Mouse (Mus musculus) hindbrain, embryonic 16.5 days (tissue): ENCODE results near the gene Ptpru. TPM values are rescaled to one million over a fixed set of nuclear protein-coding genes. Genes with fewer than 3 reads are reported as not detected.

Experiments
- ATAC-seq: fragments of 200-750 bp; cut with Nextera tagmentation; 2 replicates; pipeline ENCODE4 v1.8.0; 2017; ENCODE audit warnings: moderate TSS enrichment, moderate library complexity
- H3K27ac ChIP-seq: fragments of 300-500 bp; sonication (generic); 2 replicates; pipeline ENCODE4 v1.5.1; 2014; ENCODE audit warnings: low read depth, mild to moderate bottlenecking, control low read depth, low read length, moderate library complexity
- H3K27me3 ChIP-seq: fragments of 300-500 bp; sonication (generic); replicated peaks from 2 replicates; pipeline ENCODE4 v1.6.1; 2014; ENCODE audit warnings: low read length; ENCODE audit not compliant: control insufficient read depth, insufficient read depth
- H3K36me3 ChIP-seq: fragments of 300-500 bp; sonication (generic); 2 replicates; pipeline ENCODE4 v1.6.1; 2014; ENCODE audit warnings: mild to moderate bottlenecking, low read length, moderate library complexity, mixed read lengths; ENCODE audit not compliant: control insufficient read depth, insufficient read depth
- H3K4me1 ChIP-seq: fragments of 300-500 bp; sonication (generic); 2 replicates; pipeline ENCODE4 v1.6.1; 2014; ENCODE audit warnings: low read depth, low read length; ENCODE audit not compliant: control insufficient read depth, insufficient read depth
- H3K4me2 ChIP-seq: fragments of 300-500 bp; sonication (generic); 2 replicates; pipeline ENCODE4 v1.6.1; 2014; ENCODE audit warnings: mild to moderate bottlenecking, low read length, control low read depth, moderate library complexity
- H3K4me3 ChIP-seq: fragments of 300-500 bp; sonication (generic); 2 replicates; pipeline ENCODE4 v1.5.1; 2014; ENCODE audit warnings: mild to moderate bottlenecking, low read length, control low read depth, moderate library complexity
- H3K9ac ChIP-seq: fragments of 300-500 bp; sonication (generic); 2 replicates; pipeline ENCODE4 v1.6.1; 2014; ENCODE audit warnings: low read depth, mild to moderate bottlenecking, control low read depth, low read length, moderate library complexity
- H3K9me3 ChIP-seq: fragments of 300-500 bp; sonication (generic); 2 replicates; pipeline ENCODE4 v1.6.1; 2014; ENCODE audit warnings: mild to moderate bottlenecking, low read length, moderate library complexity; ENCODE audit not compliant: control insufficient read depth
- WGBS: fragments of 180-500 bp; shearing (Covaris S2); extraction: QIAGEN DNeasy Blood & Tissue Kit; methylation state at CpG from one replicate; pipeline ENCODE4 v1.1.7; 2014; 5-methylcytosine and 5-hydroxymethylcytosine counted together
- polyA plus RNA-seq: library from polyadenylated mRNA; unstranded; fragments of >200 nt; fragmentation: Nextera tagmentation; extraction: Ambion mirVana; gene quantifications from 2 replicates; pipeline ENCODE4 v1.2.1, GENCODE M21; 2015

The Ptpru gene
- polyA plus RNA-seq, 1 experiment from 2014 or later = 25.0 TPM

GRCm38 (mm10) chr4:131744685-131745043, 93.4 kb downstream of the Ptpru start:
- H3K27me3 ChIP-seq = no peaks in the 10 kb centered on the region
- H3K4me2 ChIP-seq = no peak overlapping the region
- H3K9me3 ChIP-seq = no peaks in the 10 kb centered on the region
- no peak overlapping the region for H3K4me3 ChIP-seq
- no peaks in the 10 kb centered on the region for H3K4me1 ChIP-seq
- ATAC-seq = no peak
- no peak overlapping the region for H3K9ac ChIP-seq
- WGBS = 91% methylated on average over 5 of the region's 5 CpGs
- no peak overlapping the region for H3K27ac ChIP-seq
- H3K36me3 ChIP-seq = no peaks in the 10 kb centered on the region

GRCm38 (mm10) chr4:131743831-131744684, 94.0 kb downstream of the Ptpru start:
- 54% methylated on average over 5 of the region's 5 CpGs for WGBS
- Histone ChIP-seq H3K27me3 (no peaks in the 10 kb centered on the region), H3K4me2 (no peak overlapping the region), H3K9ac (no peak overlapping the region), H3K4me1 (no peaks in the 10 kb centered on the region), H3K27ac (peak overlapping the region; percentile 48; the same call in 1 of the 2 replicates), H3K4me3 (no peak overlapping the region), H3K36me3 (no peaks in the 10 kb centered on the region), H3K9me3 (no peaks in the 10 kb centered on the region)
- ATAC-seq = no peak

GRCm38 (mm10) chr4:131743031-131743430, 95.1 kb downstream of the Ptpru start:
- Histone ChIP-seq H3K4me2 (no peak overlapping the region), H3K27ac (no peak overlapping the region), H3K36me3 (no peaks in the 10 kb centered on the region), H3K4me3 (no peak overlapping the region), H3K9ac (no peak overlapping the region), H3K4me1 (no peaks in the 10 kb centered on the region), H3K27me3 (no peaks in the 10 kb centered on the region), H3K9me3 (no peaks in the 10 kb centered on the region)
- 75% methylated on average over 13 of the region's 13 CpGs for WGBS
- no peak for ATAC-seq

GRCm38 (mm10) chr4:131740621-131741020, 97.5 kb downstream of the Ptpru start:
- no peaks in the 10 kb centered on the region for H3K36me3 ChIP-seq
- no peak overlapping the region for H3K4me3 ChIP-seq
- H3K4me1 ChIP-seq = no peaks in the 10 kb centered on the region
- peaks cover 3% of the 10 kb centered on the region; the same call in 1 of the 2 replicates for H3K9me3 ChIP-seq
- H3K27ac ChIP-seq = no peak overlapping the region
- no peak overlapping the region for H3K4me2 ChIP-seq
- no peaks in the 10 kb centered on the region for H3K27me3 ChIP-seq
- no peak for ATAC-seq
- 86% methylated on average over 5 of the region's 5 CpGs for WGBS
- H3K9ac ChIP-seq = no peak overlapping the region

GRCm38 (mm10) chr4:131728628-131729027, 109.5 kb downstream of the Ptpru start:
- Histone ChIP-seq H3K36me3 (no peaks in the 10 kb centered on the region), H3K4me2 (no peak overlapping the region), H3K9me3 (no peaks in the 10 kb centered on the region), H3K4me1 (no peaks in the 10 kb centered on the region), H3K27me3 (no peaks in the 10 kb centered on the region), H3K4me3 (no peak overlapping the region), H3K27ac (no peak overlapping the region), H3K9ac (no peak overlapping the region; the same call in 1 of the 2 replicates)
- WGBS = 56% methylated on average over 7 of the region's 7 CpGs
- no peak for ATAC-seq

- H3K4me3 ChIP-seq = no peak overlapping the region
- no peak overlapping the region for H3K27ac ChIP-seq
- no peaks in the 10 kb centered on the region for H3K9me3 ChIP-seq
- ATAC-seq = no peak
- H3K27me3 ChIP-seq = no peaks in the 10 kb centered on the region
- H3K9ac ChIP-seq = no peak overlapping the region
- H3K4me1 ChIP-seq = peaks cover 7% of the 10 kb centered on the region
- H3K36me3 ChIP-seq = no peaks in the 10 kb centered on the region
- H3K4me2 ChIP-seq = no peak overlapping the region
- 56% methylated on average over 11 of the region's 11 CpGs for WGBS
Observed at GRCm38 (mm10) chr4:131723415-131724080, 114.5 kb downstream of the Ptpru start.

- no peaks in the 10 kb centered on the region for H3K9me3 ChIP-seq
- H3K4me3 ChIP-seq = no peak overlapping the region
- no peak overlapping the region for H3K27ac ChIP-seq
- H3K36me3 ChIP-seq = no peaks in the 10 kb centered on the region
- ATAC-seq = no peak
- H3K27me3 ChIP-seq = no peaks in the 10 kb centered on the region
- H3K9ac ChIP-seq = no peak overlapping the region
- H3K4me1 ChIP-seq = peaks cover 7% of the 10 kb centered on the region
- H3K4me2 ChIP-seq = no peak overlapping the region
- 31% methylated on average over 8 of the region's 8 CpGs for WGBS
Observed at GRCm38 (mm10) chr4:131722121-131722841, 115.8 kb downstream of the Ptpru start.

GRCm38 (mm10) chr4:131719151-131719550, 118.9 kb downstream of the Ptpru start:
- H3K9me3 ChIP-seq = no peaks in the 10 kb centered on the region
- no peak overlapping the region for H3K4me2 ChIP-seq
- no peak overlapping the region for H3K4me3 ChIP-seq
- H3K27ac ChIP-seq = no peak overlapping the region
- no peaks in the 10 kb centered on the region for H3K36me3 ChIP-seq
- ATAC-seq = no peak
- no peak overlapping the region for H3K9ac ChIP-seq
- H3K27me3 ChIP-seq = no peaks in the 10 kb centered on the region
- peaks cover 7% of the 10 kb centered on the region for H3K4me1 ChIP-seq
- WGBS = 70% methylated on average over 5 of the region's 5 CpGs
